Mouse (Mus musculus): Measurements from ENCODE around the gene Trim66.
A peak's percentile ranks its signal among the peaks of the same experiment; 100 is the strongest.

Gene Trim66

DNA sequence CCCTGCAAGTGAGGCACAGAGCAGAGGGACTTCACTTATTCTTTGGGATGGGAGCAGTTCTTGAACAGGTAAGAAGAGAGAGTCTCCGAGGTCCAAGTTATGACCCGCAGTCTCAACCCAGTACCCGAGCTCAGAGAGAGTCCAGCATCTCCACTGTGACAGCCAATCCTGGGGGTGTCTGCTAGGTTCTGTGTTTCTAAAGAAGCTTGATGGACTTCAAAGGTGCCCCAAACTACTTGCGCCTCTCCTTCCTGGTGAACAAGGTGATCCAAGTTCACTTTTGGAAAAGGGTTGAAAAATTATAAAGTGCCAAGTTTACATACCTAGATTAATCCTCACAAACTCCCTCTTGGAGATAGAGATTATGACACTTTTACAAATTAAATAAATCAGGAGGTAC lies at the start of gene Trim66:
Gene Trim66 (minus strand): TSS at position 101 of the 400 bp plus-strand sequence.
- DNase-seq: no peak

DNA sequence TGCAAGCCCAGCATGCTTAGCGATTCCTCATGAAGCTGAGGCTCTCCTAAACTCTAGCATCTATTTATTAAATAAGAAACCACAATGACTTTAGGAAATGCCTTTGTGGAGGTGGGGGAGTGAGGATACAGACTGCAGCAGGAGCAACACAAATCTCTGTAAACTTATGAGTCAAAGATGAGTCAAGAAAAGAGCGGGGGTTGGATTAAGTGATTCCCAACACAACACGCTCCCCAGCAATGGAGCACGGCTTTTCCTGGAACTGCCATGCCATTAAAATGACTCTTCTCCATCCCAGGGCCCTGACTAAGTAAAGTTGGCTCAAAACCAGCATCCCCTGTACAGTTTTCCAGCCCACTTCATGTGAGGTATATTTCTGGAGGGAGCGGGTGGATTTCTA lies 38.8 kb upstream of the Trim66 start:
- no peak for DNase-seq

DNA sequence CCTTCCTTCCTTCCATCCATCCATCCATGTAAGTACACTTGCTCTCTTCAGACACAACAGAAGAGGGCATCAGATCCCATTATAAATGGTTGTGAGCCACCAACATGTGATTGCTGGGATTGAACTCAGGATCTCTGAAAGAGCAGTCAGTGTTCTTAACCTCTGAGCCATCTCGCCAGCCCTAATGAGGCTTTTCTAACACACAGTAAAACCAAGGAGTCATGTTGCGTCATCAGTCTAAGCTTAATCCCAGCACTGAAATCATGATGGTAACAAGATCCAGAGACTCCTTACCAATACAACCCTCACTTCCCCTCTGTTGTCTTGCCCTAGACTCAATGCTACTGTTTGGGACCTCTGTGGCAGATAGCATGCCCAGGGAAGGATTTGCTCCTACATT lies 38.3 kb upstream of the Trim66 start:
- DNase-seq: no peak

DNA sequence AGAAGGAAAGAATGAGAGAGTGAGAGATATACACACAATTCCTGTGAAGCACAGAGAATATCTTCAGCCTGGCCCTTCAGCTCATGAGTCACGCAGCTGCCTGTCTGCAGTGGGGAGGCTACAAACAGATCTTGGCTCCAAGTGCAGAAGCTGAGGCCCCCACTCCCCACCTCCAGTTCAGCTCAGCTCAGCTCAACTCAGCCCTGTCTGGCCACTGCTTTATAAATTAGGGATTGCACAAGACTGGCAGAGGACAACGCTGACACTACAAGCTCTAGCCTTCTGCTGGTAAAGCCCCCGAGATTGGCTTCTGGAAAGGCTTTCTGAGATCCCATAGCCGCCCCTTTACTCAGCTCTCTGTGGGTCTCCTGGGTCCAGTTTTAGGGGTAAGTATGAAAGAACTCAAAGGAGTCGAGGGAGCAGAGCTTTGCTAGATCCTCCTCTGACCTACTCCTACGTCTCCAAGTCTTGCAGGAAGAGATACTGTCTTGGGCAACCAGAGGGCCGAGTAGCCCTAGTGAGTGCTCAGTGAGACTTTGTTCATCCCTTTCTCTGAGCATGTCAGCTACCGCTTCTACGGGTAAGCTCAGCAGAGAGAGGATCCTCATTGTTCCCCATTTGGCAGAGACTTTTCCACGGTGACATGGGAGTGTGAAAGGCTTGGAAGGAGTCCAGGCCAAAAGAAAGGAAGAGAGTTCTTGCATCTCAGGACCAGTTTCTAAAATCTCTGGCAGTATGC lies 37.5 kb upstream of the Trim66 start:
- DNase-seq: no peak

DNA sequence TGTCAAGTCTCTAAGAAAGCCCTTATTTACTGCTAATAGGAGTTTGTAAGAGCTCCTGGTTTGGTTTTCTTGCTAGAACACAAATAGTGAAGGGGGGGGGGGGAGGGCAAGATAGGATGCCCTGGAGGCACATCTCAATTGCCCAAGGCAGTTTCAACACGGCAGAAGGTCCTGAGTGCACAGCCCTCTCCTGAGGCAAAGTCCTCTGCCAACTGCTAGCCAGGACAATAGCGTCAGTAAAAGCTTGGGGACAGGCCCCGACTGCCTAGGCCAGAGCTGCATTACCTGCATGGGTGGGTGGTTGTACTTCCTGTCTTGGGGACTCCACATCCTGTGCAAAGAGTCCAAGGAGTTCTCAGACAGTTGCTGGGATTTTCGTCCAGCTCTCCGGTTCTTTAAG lies 36.9 kb upstream of the Trim66 start:
- no peak for DNase-seq

DNA sequence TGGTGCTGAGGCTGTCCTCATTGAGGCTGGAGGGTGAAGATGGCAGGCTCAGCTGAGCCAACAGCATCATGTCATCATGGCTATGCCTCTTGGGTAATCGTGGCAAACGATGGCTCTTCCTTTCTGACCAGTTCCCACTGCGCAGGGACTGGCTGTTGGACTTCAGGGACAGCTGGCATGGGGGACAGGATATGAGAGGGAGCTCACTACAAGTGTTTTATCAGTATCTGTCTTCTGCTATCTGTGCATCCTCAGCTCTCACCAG lies 34.4 kb upstream of the Trim66 start:
- DNase-seq: no peak

DNA sequence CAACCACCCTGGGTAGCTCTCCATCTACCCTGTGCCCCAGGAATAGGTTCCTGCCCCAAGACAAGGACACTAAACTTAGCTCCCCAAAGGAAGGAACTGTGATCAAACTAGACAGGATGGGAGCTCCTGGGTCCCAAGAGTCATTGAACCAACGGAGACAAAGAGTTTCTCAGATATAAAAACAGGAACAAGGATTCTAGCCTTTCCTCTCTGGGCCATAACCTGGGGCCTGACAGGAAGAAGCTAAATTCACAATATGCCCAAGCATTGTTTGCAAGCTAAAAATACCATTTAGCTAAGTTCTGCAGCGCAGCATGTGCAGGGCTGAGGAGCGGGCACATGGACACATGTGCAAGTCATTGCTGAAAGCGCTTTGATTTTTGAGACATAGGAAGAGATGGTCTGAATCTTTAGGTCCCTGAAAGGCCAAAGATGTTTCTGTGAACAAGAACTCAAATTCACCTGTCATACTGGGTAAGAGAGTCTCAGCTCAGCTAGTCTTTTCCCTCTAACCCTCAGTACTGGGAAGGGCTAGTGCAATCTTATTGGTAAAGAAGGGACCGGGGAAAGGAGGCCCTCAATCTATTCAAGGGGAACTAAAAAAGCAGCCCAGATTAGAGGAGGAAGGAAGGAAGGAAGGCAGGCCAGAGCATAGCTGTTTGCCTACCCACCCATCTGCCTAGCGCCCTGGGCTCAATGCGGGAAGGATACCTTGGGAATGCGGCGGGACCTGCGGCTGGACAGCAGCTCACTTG lies 33.9 kb upstream of the Trim66 start:
- no peak for DNase-seq

DNA sequence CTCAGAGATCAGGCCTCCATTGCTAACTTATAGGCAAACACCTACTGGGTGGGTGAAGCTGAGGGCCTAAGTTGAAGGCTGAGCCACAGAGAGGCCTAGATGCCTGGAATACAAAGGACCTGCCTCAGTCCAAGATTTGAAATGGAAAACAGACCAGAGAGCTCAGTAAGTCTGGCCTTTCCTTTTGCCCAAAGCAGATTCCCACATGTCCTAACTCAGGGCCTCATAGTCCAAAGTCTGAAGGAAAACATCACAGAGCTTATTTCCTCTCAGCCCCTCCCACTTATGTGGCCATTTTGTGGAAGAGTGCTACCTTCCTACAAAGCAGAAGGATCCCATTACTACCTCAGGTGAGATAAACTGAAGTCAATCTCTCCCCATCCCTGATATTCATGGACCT lies 33.0 kb upstream of the Trim66 start:
- DNase-seq: no peak

DNA sequence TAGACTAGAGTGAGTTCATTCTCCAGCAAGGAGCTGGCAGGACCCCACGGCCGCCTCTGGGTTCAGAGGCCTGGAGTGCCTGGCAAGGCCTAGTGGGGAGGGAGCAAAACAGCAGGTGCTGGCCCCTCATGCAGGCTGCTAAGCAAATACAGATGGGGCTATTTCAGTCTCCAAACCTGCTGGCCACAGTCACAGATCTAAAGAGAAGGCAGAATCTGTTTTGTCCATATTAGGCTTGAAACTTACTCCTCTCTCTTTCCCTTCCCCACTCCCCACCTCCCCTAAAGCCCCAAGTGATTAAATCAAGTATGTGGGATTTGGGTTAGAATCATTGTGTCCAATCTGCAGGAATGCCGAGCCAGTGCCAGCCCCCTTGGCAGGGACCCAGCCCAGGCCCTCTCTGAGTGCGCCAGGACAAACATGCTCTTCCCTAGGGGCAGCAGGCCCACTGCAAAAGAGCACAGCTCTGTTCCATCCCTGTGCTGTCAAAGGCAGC lies 28.6 kb upstream of the Trim66 start:
- no peak for DNase-seq

DNA sequence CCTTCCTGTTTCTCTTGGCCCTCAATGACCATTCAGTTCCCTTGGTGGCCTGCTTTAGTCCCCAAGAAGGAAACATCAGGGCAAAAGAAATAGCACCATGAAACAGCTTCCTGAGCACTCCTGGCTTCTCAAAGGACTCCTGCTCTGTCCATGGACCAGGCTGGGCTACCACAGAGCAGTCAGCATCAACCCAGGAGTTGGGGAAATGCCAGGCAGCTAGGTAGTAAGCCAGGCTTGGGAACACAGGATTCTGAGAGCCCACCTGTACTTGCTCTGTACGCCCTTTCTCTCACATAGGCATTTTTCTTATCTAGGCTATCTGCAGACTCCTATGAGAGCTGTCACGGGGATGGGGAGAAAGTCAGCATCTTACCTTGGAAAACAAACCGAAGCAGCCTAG lies 27.0 kb upstream of the Trim66 start:
- DNase-seq: no peak

DNA sequence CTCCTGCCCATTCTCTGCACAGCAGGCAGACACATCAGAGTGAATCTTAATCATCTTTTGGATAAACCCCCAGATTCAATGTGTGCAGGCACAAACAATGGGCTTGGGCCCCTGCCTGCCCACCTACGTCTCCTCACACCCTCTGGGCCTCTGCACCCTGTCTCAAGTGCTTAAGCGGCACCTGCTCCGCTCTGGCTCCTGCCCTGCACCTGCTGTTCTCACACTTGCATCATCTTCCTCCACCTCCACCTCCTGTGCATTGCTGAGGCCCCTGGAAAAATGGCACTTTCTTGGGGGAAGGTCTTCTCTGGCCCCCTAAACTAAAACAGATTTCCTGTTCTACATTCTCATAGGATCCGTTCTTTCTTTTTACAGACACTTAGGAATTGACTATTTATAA lies 26.0 kb upstream of the Trim66 start:
- no peak for DNase-seq

DNA sequence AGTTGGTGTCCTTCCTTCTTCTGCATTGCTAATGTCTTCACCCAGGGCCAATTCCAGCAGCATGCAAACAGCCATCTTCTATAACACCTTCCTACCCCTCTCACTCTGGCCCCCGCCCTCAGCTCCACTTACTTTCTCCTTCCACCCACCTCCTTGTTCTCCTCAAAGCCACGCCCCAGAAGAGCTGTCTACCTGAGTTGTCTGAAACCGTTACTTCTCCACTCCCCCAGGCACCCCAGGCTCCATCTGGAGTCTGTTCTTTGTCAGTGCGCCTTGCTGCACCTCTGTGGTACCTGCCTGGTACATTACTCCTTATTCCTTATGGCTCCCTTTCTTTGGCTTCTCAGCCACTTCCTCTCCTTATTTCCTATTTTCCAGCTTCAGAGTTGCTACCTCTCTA lies 25.2 kb upstream of the Trim66 start:
- no peak for DNase-seq

DNA sequence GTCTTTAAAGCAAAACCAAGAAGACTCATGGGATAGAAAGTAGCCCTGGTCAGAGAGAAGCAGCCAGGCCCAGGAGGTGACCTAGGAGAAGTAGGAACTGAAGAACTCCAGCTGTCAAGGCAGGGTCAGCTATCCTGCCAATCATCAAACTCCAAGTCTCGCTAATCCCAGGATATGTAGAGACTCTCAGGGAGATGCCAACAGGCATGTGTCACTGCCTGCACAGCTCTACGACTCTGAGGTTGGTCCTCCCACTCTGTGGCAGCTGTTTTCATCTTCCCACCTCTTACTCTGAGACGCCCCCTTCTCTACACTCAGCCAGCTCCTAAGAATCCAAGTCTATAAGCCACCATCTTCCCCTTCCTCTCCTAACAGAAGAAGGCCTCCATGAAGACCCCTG lies 24.8 kb upstream of the Trim66 start:
- no peak for DNase-seq

DNA sequence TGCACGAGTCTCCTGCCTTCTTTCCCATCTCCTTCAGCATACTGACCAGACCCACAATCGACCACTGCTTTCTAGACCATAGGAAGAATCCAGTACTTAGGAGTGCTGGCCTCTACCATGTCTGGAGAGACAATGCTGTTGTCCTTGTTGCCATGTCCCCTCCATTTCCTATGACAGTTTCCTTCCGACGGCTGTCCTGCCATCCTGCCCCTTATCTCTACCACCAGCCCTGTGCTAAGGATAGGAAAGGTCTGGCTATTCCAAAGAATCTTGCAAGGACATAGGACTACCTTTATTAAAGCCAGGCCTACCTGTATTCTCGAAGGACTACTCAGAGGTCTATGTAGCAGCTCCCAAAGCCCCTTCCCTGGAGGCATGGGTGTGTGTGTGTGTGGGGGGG lies 23.6 kb upstream of the Trim66 start:
- DNase-seq: no peak

DNA sequence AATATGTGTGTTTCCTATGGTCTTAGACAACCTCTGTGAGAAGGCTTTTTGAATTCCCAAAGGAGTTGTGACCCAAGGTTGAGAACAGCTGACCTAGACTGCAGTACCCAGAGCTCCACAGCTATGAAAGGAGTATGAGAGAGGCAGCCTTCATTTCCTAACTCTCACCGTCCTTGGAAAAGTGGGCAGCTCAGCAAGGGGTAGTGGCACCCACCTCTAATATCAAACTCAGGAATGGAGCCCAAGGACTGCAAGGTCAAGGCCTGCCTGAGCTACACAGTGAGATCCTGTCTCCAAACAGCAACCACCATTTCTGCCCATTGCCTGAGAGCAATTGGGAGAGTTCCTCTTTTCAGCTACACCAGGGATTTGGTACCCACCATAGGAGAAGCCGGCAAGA lies 21.8 kb upstream of the Trim66 start:
- DNase-seq: no peak

DNA sequence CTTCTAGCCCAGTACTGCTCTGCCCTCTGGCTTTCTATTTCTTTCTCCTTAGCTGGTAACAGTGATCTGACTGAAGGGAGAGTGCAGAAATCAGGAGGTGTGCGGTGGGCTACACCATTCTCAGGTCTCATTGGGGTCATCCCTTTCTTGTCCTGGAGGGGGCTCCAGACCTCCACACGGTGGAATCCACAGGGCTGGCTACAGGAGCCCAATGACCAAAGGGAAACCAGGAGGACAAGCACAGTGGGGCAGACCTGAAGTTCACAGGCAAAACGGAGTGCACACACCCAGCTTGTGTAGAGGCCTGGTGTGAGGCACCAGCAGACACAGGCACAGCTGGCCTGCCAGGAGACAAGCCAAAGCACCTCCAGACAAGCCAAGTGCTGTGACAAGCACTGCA lies 20.4 kb upstream of the Trim66 start:
- DNase-seq: peak in 1 of 2 experiments; percentile 31

DNA sequence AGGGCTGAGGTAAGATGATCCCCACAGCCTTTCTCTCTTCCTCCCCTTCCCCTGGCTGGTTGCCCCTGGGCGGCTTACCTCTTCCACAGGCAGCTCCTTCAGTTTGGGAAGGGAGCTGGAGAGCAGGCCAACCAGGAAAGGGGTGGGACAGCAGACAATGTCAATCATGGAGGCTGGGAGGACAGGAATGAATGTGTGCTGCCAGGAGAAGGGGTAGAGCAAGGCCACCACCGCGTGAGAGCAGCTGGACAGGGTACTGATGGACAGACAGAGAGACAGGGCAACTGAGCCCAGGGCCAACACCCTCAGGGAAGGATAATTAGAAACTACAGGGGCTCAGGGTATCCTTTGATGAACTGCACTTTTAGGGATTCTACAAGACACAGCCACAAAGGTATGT lies 19.6 kb upstream of the Trim66 start:
- DNase-seq: no peak

DNA sequence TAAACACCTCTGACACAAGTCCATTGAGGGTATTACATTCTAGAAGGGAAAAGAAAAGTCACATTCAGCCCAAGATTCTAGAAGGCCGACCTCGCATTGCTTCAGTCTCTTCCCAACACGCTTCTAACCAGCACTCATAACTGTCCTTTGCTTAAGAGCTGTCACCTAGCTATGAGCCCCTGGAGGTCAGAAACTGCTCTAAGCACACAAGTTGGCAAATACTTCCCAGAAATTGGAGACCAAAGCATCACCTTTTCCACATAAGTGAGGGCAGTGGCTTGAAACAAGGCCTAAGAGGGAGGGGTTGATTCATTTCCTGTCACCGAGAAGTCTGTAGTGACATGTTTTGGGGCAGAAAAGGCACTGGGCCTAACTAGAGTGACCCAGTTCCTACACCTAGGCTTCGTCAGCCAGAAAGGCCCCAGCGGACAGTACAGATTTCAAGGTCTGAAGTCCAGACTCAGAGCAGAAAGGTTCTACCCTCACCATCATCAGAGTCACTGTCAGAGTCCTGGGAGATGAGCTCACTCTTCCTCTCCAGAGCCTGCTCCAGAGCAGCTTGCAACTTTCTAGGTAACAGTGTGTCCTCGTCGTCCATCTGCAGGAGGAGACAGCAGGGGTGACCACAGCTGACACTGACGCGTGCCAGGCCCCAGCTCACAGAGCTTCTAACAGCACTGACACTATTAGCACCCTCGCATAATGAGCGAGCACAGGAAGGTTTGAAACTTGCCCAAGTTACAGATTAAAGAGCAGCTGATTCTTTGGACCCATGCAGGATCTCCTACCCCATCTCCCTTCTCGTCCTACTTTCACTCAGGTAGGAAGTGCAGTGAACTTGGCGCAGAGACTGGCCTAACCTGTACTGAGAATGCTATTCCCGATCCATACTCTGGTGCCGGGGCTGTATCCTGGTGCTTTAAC lies 18.1 kb upstream of the Trim66 start:
- DNase-seq: no peak

DNA sequence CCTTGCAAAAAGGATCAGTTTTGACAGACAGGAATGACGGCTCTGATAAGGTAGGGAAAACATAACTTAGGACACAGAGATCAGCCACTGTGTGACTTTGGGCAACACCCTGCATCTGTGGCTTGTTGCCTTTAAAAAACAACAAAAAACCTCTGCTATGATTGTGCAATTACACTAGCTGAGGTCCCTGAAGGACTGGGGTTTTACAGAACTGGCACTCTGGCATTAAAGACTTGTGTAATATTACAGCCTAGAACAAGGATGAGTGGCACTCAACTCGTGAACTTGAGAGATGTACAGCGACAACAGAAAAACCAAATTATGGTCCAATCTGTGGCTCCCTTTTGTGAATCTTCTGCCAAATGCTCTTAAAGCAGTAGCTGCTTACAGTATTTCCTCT lies 16.8 kb upstream of the Trim66 start:
- no peak for DNase-seq

DNA sequence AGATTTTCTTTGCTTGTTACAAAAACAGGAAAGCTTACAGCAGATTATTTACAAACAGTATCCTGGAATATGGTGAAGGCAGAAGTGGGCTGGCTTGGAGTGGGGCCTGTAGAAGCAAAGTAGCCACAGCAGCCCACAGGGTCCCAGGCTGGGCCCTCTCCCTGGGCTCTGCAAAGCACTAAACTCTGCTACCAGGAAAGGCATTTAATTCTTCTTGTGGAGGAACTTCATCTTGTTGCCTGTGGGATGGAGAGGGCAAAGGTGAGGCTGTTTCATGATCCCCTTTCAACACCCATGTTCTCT lies 16.5 kb upstream of the Trim66 start:
- DNase-seq: no peak

DNA sequence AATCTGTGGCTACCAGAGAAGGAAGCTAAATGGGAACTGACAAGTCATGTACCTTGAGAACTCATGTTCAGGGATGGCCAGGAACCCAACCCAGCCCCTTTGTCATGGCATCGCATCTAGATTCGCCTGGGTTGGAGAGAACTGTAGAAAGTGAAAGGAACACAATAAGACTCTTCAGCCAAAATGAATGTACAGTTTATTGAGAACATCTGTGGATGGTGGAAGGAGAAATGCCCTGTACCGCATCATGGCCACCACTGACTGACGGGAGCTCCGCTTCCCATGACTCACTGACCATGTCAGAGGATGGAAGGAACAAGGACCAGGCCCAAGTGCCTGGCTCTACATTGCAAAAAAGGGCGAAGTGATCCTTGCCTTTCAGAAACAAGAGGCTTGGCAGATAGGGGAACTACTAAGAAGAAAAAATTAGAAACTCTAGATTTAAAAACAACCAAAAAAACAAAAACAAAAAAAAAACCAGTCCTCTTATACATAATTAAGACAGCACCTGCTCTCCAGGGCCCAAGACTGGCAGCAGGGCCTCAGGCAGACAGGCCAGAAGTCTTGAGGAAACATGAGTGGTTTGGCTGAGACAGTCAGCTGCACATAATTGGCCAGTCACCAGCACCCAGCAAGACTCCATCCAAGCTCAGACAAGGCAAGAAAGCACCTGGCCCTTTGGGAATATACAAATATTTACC lies 16.0 kb upstream of the Trim66 start:
- DNase-seq: no peak

DNA sequence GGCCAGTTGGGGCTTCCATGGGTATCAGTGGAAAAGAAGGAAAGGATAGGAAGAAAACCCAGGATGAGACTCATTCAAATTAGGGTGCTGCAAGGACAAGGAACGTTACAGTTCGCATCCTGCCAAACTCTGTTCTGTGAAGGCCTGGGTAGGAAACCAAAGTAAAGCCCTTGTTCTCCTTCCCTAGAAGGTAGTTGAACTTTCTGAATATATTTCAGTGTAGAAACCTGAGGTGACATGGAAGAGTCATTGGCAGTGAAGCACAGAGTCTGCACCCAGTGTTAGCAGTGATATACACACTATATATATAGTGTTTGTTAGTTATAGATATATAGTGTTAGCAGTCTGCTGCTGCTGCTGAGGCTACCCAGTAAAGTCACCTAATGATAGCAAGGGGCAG lies 15.4 kb upstream of the Trim66 start:
- no peak for DNase-seq

DNA sequence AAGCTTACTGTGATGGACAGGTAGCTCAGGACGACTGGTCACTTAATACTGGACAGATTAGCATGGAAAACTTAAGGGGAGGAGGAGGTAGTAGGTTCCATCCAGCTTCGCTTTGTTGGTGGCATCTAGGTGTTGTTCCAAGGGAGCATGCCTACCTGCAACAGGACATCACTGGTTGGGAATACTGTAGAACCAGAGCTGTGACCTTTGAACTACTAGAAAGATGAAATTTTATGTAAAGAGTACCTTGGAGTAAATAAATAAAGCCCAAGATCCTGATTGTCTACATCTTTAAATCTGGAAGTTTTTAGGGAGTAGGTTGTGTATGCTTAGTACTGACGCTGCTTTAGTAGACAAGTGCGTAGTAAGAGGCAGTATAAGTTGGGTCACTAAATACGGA lies 14.2 kb upstream of the Trim66 start:
- DNase-seq: no peak

All from spleen, adult 18-20 months (tissue).